Mouse (Mus musculus): ENCODE measurements at regions not wholly inside any gene's neighbourhood (a gene's known extent, or its start where the extent isn't known, plus 50 kb on each side); places are given as distances from the start of the nearest gene placed in this dataset.

DNA sequence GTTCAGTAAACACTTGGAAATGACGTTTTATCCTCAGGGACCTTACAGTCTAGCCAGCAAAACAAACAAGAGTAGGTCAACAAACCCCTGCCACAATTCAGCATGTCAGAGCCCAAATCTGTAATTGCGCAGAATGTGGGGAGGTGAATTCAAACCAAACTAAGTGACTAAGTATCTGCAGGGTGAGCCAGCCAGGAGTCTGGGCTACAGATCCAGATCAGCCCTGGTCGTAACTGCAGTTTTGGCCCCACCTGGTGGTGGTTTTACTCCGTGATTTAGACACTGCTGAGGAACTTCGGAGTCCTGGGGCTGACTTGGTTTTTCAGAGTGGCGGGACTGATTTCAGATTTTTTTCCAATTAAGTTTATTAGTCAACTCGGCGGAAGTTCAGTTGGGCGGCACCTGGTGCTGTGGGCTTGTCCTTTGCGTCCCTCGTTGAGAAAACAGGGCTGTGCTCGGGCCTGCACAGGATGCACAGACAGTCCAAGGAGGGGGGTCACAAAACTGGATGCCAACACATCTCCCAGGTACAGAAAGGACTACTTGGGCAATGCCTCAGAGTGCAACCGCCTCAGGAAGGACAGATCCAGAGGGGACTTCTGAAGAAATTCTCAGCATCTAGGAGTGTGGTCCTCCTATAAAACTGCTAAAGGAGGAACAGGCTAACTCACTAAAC lies 107.6 kb upstream of the 1700066M21Rik start:
- H3K9ac ChIP-seq (ENCODE audit: low read length): no peak overlapping the region
- H3K4me1 ChIP-seq (ENCODE audit: control insufficient read depth, insufficient read depth, low read length): no peaks in the 10 kb centered on the region
- no peak overlapping the region for H3K27ac ChIP-seq (ENCODE audit: low read depth, low read length)
- H3K36me3 ChIP-seq (ENCODE audit: control insufficient read depth, insufficient read depth, low read length): no peaks in the 10 kb centered on the region
- no peaks in the 10 kb centered on the region for H3K9me3 ChIP-seq (ENCODE audit: control insufficient read depth, low read length)
- peak; percentile 73 for ATAC-seq (ENCODE audit: insufficient read depth, low FRiP score, low TSS enrichment)
- WGBS: 48% methylated on average over 13 of the region's 13 CpGs
- no peaks in the 10 kb centered on the region for H3K27me3 ChIP-seq (ENCODE audit: control insufficient read depth, insufficient read depth, low read length)
- no peak overlapping the region for H3K4me2 ChIP-seq (ENCODE audit: low read depth)
- no peak overlapping the region for H3K4me3 ChIP-seq (ENCODE audit: low read depth, low read length)
- peak; percentile 81 for DNase-seq (ENCODE audit: low spot score)

- Histone ChIP-seq H3K9me3 (ENCODE audit: control insufficient read depth, low read length) (no peaks in the 10 kb centered on the region), H3K36me3 (ENCODE audit: control insufficient read depth, insufficient read depth, low read length) (no peaks in the 10 kb centered on the region), H3K4me1 (ENCODE audit: control insufficient read depth, insufficient read depth, low read length) (no peaks in the 10 kb centered on the region), H3K4me3 (ENCODE audit: low read depth, low read length) (no peak overlapping the region), H3K27ac (ENCODE audit: low read depth, low read length) (no peak overlapping the region), H3K27me3 (ENCODE audit: control insufficient read depth, insufficient read depth, low read length) (no peaks in the 10 kb centered on the region), H3K4me2 (ENCODE audit: low read depth) (no peak overlapping the region), H3K9ac (ENCODE audit: low read length) (no peak overlapping the region)
- ATAC-seq (ENCODE audit: insufficient read depth, low FRiP score, low TSS enrichment) (no peak), DNase-seq (ENCODE audit: low spot score) (no peak)
- 92% methylated on average over 5 of the region's 5 CpGs for WGBS
These were observed 104.8 kb upstream of the 1700066M21Rik start for GRCm38 (mm10) chr1:57272593-57272992.

GRCm38 (mm10) chr1:57281549-57281948 lies 95.9 kb upstream of the 1700066M21Rik start:
- H3K4me3 ChIP-seq (ENCODE audit: low read depth, low read length): no peak overlapping the region
- no peaks in the 10 kb centered on the region for H3K27me3 ChIP-seq (ENCODE audit: control insufficient read depth, insufficient read depth, low read length)
- no peak overlapping the region for H3K4me2 ChIP-seq (ENCODE audit: low read depth)
- H3K9ac ChIP-seq (ENCODE audit: low read length): no peak overlapping the region
- 84% methylated on average over 3 of the region's 3 CpGs for WGBS
- no peaks in the 10 kb centered on the region for H3K36me3 ChIP-seq (ENCODE audit: control insufficient read depth, insufficient read depth, low read length)
- H3K9me3 ChIP-seq (ENCODE audit: control insufficient read depth, low read length): no peaks in the 10 kb centered on the region
- no peak for DNase-seq (ENCODE audit: low spot score)
- H3K27ac ChIP-seq (ENCODE audit: low read depth, low read length): no peak overlapping the region
- no peak for ATAC-seq (ENCODE audit: insufficient read depth, low FRiP score, low TSS enrichment)
- H3K4me1 ChIP-seq (ENCODE audit: control insufficient read depth, insufficient read depth, low read length): no peaks in the 10 kb centered on the region

DNA sequence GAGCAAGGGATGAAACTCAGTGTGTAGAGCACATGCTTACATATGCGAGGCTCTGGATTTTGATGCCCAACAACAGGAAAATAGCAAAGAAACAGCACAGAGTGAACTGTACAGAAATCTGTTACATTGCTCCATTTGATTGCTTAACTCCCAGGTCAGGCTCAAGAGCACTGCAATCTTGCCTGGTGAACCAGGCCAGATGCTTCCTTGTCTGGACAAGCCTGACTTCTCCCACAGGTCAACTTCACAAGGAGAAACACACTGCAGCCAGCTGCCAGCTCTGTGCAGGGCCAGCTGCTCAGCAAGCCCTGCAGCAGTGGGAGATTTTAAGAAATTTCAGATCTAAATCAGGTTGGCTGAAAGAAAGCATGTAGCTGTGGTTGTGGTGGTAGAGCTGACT lies 81.2 kb upstream of the 1700066M21Rik start:
- ATAC-seq (ENCODE audit: insufficient read depth, low FRiP score, low TSS enrichment) (no peak), DNase-seq (ENCODE audit: low spot score) (no peak)
- Histone ChIP-seq H3K4me1 (ENCODE audit: control insufficient read depth, insufficient read depth, low read length) (no peaks in the 10 kb centered on the region), H3K9ac (ENCODE audit: low read length) (no peak overlapping the region), H3K4me3 (ENCODE audit: low read depth, low read length) (no peak overlapping the region), H3K27me3 (ENCODE audit: control insufficient read depth, insufficient read depth, low read length) (no peaks in the 10 kb centered on the region), H3K9me3 (ENCODE audit: control insufficient read depth, low read length) (no peaks in the 10 kb centered on the region), H3K27ac (ENCODE audit: low read depth, low read length) (no peak overlapping the region), H3K4me2 (ENCODE audit: low read depth) (no peak overlapping the region), H3K36me3 (ENCODE audit: control insufficient read depth, insufficient read depth, low read length) (no peaks in the 10 kb centered on the region)
- WGBS: 97% methylated on average over 1 of the region's 1 CpGs

- 81% methylated on average over 5 of the region's 5 CpGs for WGBS
- Histone ChIP-seq H3K4me2 (ENCODE audit: low read depth) (no peak overlapping the region), H3K9me3 (ENCODE audit: control insufficient read depth, low read length) (no peaks in the 10 kb centered on the region), H3K27me3 (ENCODE audit: control insufficient read depth, insufficient read depth, low read length) (no peaks in the 10 kb centered on the region), H3K9ac (ENCODE audit: low read length) (no peak overlapping the region), H3K27ac (ENCODE audit: low read depth, low read length) (no peak overlapping the region), H3K4me3 (ENCODE audit: low read depth, low read length) (no peak overlapping the region), H3K36me3 (ENCODE audit: control insufficient read depth, insufficient read depth, low read length) (no peaks in the 10 kb centered on the region), H3K4me1 (ENCODE audit: control insufficient read depth, insufficient read depth, low read length) (no peaks in the 10 kb centered on the region)
- DNase-seq (ENCODE audit: low spot score) (no peak), ATAC-seq (ENCODE audit: insufficient read depth, low FRiP score, low TSS enrichment) (no peak)
These were observed 78.9 kb upstream of the 1700066M21Rik start for GRCm38 (mm10) chr1:57298557-57298956.

- no peaks in the 10 kb centered on the region for H3K4me1 ChIP-seq (ENCODE audit: control insufficient read depth, insufficient read depth, low read length)
- H3K4me3 ChIP-seq (ENCODE audit: low read depth, low read length): no peak overlapping the region
- no peak overlapping the region for H3K27ac ChIP-seq (ENCODE audit: low read depth, low read length)
- DNase-seq (ENCODE audit: low spot score) (no peak), ATAC-seq (ENCODE audit: insufficient read depth, low FRiP score, low TSS enrichment) (no peak)
- no peak overlapping the region for H3K4me2 ChIP-seq (ENCODE audit: low read depth)
- H3K9ac ChIP-seq (ENCODE audit: low read length): no peak overlapping the region
- no peaks in the 10 kb centered on the region for H3K36me3 ChIP-seq (ENCODE audit: control insufficient read depth, insufficient read depth, low read length)
- no peaks in the 10 kb centered on the region for H3K27me3 ChIP-seq (ENCODE audit: control insufficient read depth, insufficient read depth, low read length)
- no peaks in the 10 kb centered on the region for H3K9me3 ChIP-seq (ENCODE audit: control insufficient read depth, low read length)
- 69% methylated on average over 8 of the region's 8 CpGs for WGBS
These were observed 76.0 kb upstream of the 1700066M21Rik start for GRCm38 (mm10) chr1:57301260-57301979.

GRCm38 (mm10) chr1:57301980-57302331 lies 75.5 kb upstream of the 1700066M21Rik start:
- Histone ChIP-seq H3K36me3 (ENCODE audit: control insufficient read depth, insufficient read depth, low read length) (no peaks in the 10 kb centered on the region), H3K27ac (ENCODE audit: low read depth, low read length) (no peak overlapping the region), H3K4me2 (ENCODE audit: low read depth) (no peak overlapping the region), H3K27me3 (ENCODE audit: control insufficient read depth, insufficient read depth, low read length) (no peaks in the 10 kb centered on the region), H3K4me3 (ENCODE audit: low read depth, low read length) (no peak overlapping the region), H3K9me3 (ENCODE audit: control insufficient read depth, low read length) (no peaks in the 10 kb centered on the region), H3K4me1 (ENCODE audit: control insufficient read depth, insufficient read depth, low read length) (no peaks in the 10 kb centered on the region), H3K9ac (ENCODE audit: low read length) (no peak overlapping the region)
- DNase-seq (ENCODE audit: low spot score) (no peak), ATAC-seq (ENCODE audit: insufficient read depth, low FRiP score, low TSS enrichment) (no peak)
- WGBS: 49% methylated on average over 6 of the region's 6 CpGs

GRCm38 (mm10) chr1:57304757-57305156 lies 72.7 kb upstream of the 1700066M21Rik start:
- H3K36me3 ChIP-seq (ENCODE audit: control insufficient read depth, insufficient read depth, low read length): no peaks in the 10 kb centered on the region
- H3K27ac ChIP-seq (ENCODE audit: low read depth, low read length): no peak overlapping the region
- 82% methylated on average over 2 of the region's 2 CpGs for WGBS
- H3K4me1 ChIP-seq (ENCODE audit: control insufficient read depth, insufficient read depth, low read length): no peaks in the 10 kb centered on the region
- no peak overlapping the region for H3K4me2 ChIP-seq (ENCODE audit: low read depth)
- H3K9me3 ChIP-seq (ENCODE audit: control insufficient read depth, low read length): no peaks in the 10 kb centered on the region
- no peak for DNase-seq (ENCODE audit: low spot score)
- no peak overlapping the region for H3K9ac ChIP-seq (ENCODE audit: low read length)
- no peak overlapping the region for H3K4me3 ChIP-seq (ENCODE audit: low read depth, low read length)
- ATAC-seq (ENCODE audit: insufficient read depth, low FRiP score, low TSS enrichment): no peak
- H3K27me3 ChIP-seq (ENCODE audit: control insufficient read depth, insufficient read depth, low read length): no peaks in the 10 kb centered on the region

DNA sequence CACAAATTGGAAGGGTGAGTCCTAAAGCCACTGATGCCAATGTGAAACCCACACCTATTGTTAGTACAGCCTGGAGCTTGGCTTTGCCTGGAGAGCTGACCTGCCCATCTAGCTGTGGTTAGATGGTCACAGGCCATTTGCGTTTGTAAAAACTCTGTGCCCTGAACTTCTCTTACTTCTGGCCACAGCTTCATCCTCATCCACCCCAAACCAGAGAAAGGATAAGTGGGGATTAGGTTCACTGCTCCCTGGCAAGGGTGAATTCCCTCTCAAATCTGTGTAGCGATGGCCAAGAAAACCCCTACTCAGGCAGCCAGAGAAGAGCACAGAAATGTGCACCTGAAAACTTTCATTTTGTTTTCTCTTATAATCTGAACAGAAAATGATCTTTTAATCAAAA lies 54.9 kb upstream of the 1700066M21Rik start:
- Histone ChIP-seq H3K4me2 (ENCODE audit: low read depth) (no peak overlapping the region), H3K27ac (ENCODE audit: low read depth, low read length) (no peak overlapping the region), H3K4me1 (ENCODE audit: control insufficient read depth, insufficient read depth, low read length) (no peaks in the 10 kb centered on the region), H3K27me3 (ENCODE audit: control insufficient read depth, insufficient read depth, low read length) (no peaks in the 10 kb centered on the region), H3K9ac (ENCODE audit: low read length) (no peak overlapping the region), H3K4me3 (ENCODE audit: low read depth, low read length) (no peak overlapping the region), H3K9me3 (ENCODE audit: control insufficient read depth, low read length) (no peaks in the 10 kb centered on the region), H3K36me3 (ENCODE audit: control insufficient read depth, insufficient read depth, low read length) (no peaks in the 10 kb centered on the region)
- DNase-seq (ENCODE audit: low spot score) (no peak), ATAC-seq (ENCODE audit: insufficient read depth, low FRiP score, low TSS enrichment) (no peak)
- WGBS: 76% methylated on average over 2 of the region's 2 CpGs
